Mouse (Mus musculus): ENCODE measurements at regions not wholly inside any gene's neighbourhood (a gene's known extent, or its start where the extent isn't known, plus 50 kb on each side); places are given as distances from the start of the nearest gene placed in this dataset.

GRCm38 (mm10) chr1:168008216-168008615 lies 319.2 kb downstream of the Lmx1a start:
- DNase-seq (ENCODE audit: low spot score in 2 of 2), result no peak

GRCm38 (mm10) chr1:168010416-168010815 lies 321.4 kb downstream of the Lmx1a start:
- no peak for DNase-seq (ENCODE audit: low spot score in 2 of 2)

- DNase-seq (ENCODE audit: low spot score in 2 of 2), result no peak
Observed at GRCm38 (mm10) chr1:168012069-168012468, 323.0 kb downstream of the Lmx1a start.

- DNase-seq (ENCODE audit: low spot score in 2 of 2), result no peak
Observed at GRCm38 (mm10) chr1:168012611-168013010, 323.6 kb downstream of the Lmx1a start.

- no peak for DNase-seq (ENCODE audit: low spot score in 2 of 2)
Observed at GRCm38 (mm10) chr1:168016375-168016890, 327.4 kb downstream of the Lmx1a start.

- DNase-seq (ENCODE audit: low spot score in 2 of 2), result no peak
Observed at GRCm38 (mm10) chr1:168026481-168026880, 337.4 kb downstream of the Lmx1a start.

GRCm38 (mm10) chr1:168044765-168045164 lies 355.7 kb downstream of the Lmx1a start:
- DNase-seq (ENCODE audit: low spot score in 2 of 2), result no peak

- no peak for DNase-seq (ENCODE audit: low spot score in 2 of 2)
Observed at GRCm38 (mm10) chr1:168046347-168046746, 357.3 kb downstream of the Lmx1a start.

- DNase-seq (ENCODE audit: low spot score in 2 of 2), result no peak
Observed at GRCm38 (mm10) chr1:168046749-168047148, 357.7 kb downstream of the Lmx1a start.

- no peak for DNase-seq (ENCODE audit: low spot score in 2 of 2)
Observed at GRCm38 (mm10) chr1:168049965-168050364, 360.9 kb downstream of the Lmx1a start.

GRCm38 (mm10) chr1:168056479-168056878 lies 367.4 kb downstream of the Lmx1a start:
- DNase-seq (ENCODE audit: low spot score in 2 of 2), result no peak

GRCm38 (mm10) chr1:168057479-168057878 lies 368.4 kb downstream of the Lmx1a start:
- DNase-seq (ENCODE audit: low spot score in 2 of 2), result no peak

GRCm38 (mm10) chr1:168058769-168059168 lies 369.7 kb downstream of the Lmx1a start:
- DNase-seq (ENCODE audit: low spot score in 2 of 2), result no peak

- DNase-seq (ENCODE audit: low spot score in 2 of 2), result no peak
Observed at GRCm38 (mm10) chr1:168064065-168064664, 367.9 kb downstream of the Pbx1 start.

GRCm38 (mm10) chr1:168065598-168066041 lies 366.4 kb downstream of the Pbx1 start:
- DNase-seq (ENCODE audit: low spot score in 2 of 2), result no peak

- DNase-seq (ENCODE audit: low spot score in 2 of 2), result no peak
Observed at GRCm38 (mm10) chr1:168066810-168067209, 365.3 kb downstream of the Pbx1 start.

- DNase-seq (ENCODE audit: low spot score in 2 of 2), result no peak
Observed at GRCm38 (mm10) chr1:168068003-168068919, 363.8 kb downstream of the Pbx1 start.

- DNase-seq (ENCODE audit: low spot score in 2 of 2), result no peak
Observed at GRCm38 (mm10) chr1:168068920-168069590, 363.0 kb downstream of the Pbx1 start.
